Mouse (Mus musculus) thymus, adult 2 months (tissue): ENCODE data around the gene Calcrl. TPM values are rescaled to one million over a fixed set of nuclear protein-coding genes. Genes with fewer than 3 reads are reported as not detected.

ENCODE experiments used
- DNase-seq: peaks from one replicate; pipeline ENCODE4 v3.0.0; 2021
- H3K27ac ChIP-seq: fragments of 200-500 bp; 2 replicates; pipeline ENCODE4 v1.5.1; 2012; ENCODE audit warnings: low read length, control low read depth; ENCODE audit not compliant: control insufficient read depth, insufficient read depth
- H3K27me3 ChIP-seq: fragments of 200-500 bp; 2 replicates; pipeline ENCODE4 v1.6.1; 2012; ENCODE audit warnings: mild to moderate bottlenecking, low read length, moderate library complexity, mixed read lengths; ENCODE audit not compliant: control insufficient read depth, insufficient read depth
- H3K36me3 ChIP-seq: fragments of 200-500 bp; 2 replicates; pipeline ENCODE4 v1.6.1; 2012; ENCODE audit warnings: mild to moderate bottlenecking, low read length, moderate library complexity; ENCODE audit not compliant: control insufficient read depth, insufficient read depth
- H3K4me1 ChIP-seq: fragments of 200-500 bp; replicated peaks from 2 replicates; pipeline ENCODE4 v1.6.1; 2012; ENCODE audit warnings: low read length; ENCODE audit not compliant: control insufficient read depth, insufficient read depth
- H3K4me3 ChIP-seq: fragments of 200-500 bp; 2 replicates; pipeline ENCODE4 v1.5.1; 2012; ENCODE audit warnings: mild to moderate bottlenecking, low read length, control low read depth, moderate library complexity; ENCODE audit not compliant: control insufficient read depth, insufficient read depth
- CTCF ChIP-seq: fragments of 200-500 bp; IDR thresholded peaks from 2 replicates; pipeline ENCODE4 v1.5.1; 2012; ENCODE audit warnings: mild to moderate bottlenecking, control low read depth, low read length, moderate library complexity, borderline replicate concordance; ENCODE audit not compliant: control insufficient read depth, poor library complexity, insufficient read depth; ENCODE audit errors: extremely low read depth
- POLR2A ChIP-seq: fragments of 200-500 bp; IDR thresholded peaks from 2 replicates; pipeline ENCODE4 v1.6.1; 2012; ENCODE audit warnings: mild to moderate bottlenecking, low read length, control low read depth, moderate library complexity; ENCODE audit not compliant: control insufficient read depth, poor library complexity, insufficient read depth; ENCODE audit errors: extremely low read depth
- WGBS: fragments of 180-500 bp; shearing (Covaris S2); methylation state at CpG from one replicate; pipeline ENCODE4 v1.1.7; 2018; 5-methylcytosine and 5-hydroxymethylcytosine counted together
- polyA plus RNA-seq: library from polyadenylated mRNA; depleted of rRNA; stranded (reverse); fragments of >200 nt; gene quantifications from 2 replicates; pipeline ENCODE4 v1.2.3, GENCODE M21; 2012

Gene Calcrl
- polyA plus RNA-seq, 1 experiment: 8.7 TPM

- 65% methylated on average over 5 of the region's 5 CpGs for WGBS
- DNase-seq: no peak
- Histone ChIP-seq H3K36me3 (no peaks in the 10 kb centered on the region), H3K4me1 (no peaks in the 10 kb centered on the region), H3K27me3 (no peaks in the 10 kb centered on the region), H3K27ac (no peak overlapping the region), H3K4me3 (no peak overlapping the region)
- TF ChIP-seq POLR2A: no peak
- no peak for TF ChIP-seq CTCF
These were observed 16.7 kb upstream of the Calcrl start for GRCm38 (mm10) chr2:84441940-84442339.

- WGBS: 20% methylated on average over 11 of the region's 11 CpGs
- TF ChIP-seq POLR2A: no peak
- DNase-seq: peak; percentile 52
- H3K4me3 ChIP-seq: no peak overlapping the region
- no peaks in the 10 kb centered on the region for H3K36me3 ChIP-seq
- no peaks in the 10 kb centered on the region for H3K27me3 ChIP-seq
- H3K4me1 ChIP-seq: 0 out of 2 replicates have a peak, but pooled peaks cover 2% of the 10 kb centered on the region
- no peak overlapping the region for H3K27ac ChIP-seq
These were observed 4.5 kb upstream of the Calcrl start for GRCm38 (mm10) chr2:84429724-84430123.

GRCm38 (mm10) chr2:84428836-84429235 is 3.6 kb upstream of the Calcrl start:
- no peak overlapping the region for H3K27ac ChIP-seq
- 0 out of 2 replicates have a peak, but pooled peaks cover 2% of the 10 kb centered on the region for H3K4me1 ChIP-seq
- no peaks in the 10 kb centered on the region for H3K27me3 ChIP-seq
- TF ChIP-seq CTCF: no peak
- H3K4me3 ChIP-seq: no peak overlapping the region
- WGBS: 74% methylated on average over 3 of the region's 3 CpGs
- no peaks in the 10 kb centered on the region for H3K36me3 ChIP-seq
- DNase-seq: no peak

- no peaks in the 10 kb centered on the region for H3K36me3 ChIP-seq
- no peak for DNase-seq
- no peak overlapping the region for H3K27ac ChIP-seq
- H3K4me1 ChIP-seq: 0 out of 2 replicates have a peak, but pooled peaks cover 2% of the 10 kb centered on the region
- TF ChIP-seq POLR2A: no peak
- no peak for TF ChIP-seq CTCF
- WGBS: 6% methylated on average over 4 of the region's 4 CpGs
- no peaks in the 10 kb centered on the region for H3K27me3 ChIP-seq
- H3K4me3 ChIP-seq: no peak overlapping the region
These were observed 1.3 kb upstream of the Calcrl start for GRCm38 (mm10) chr2:84426531-84426930.

GRCm38 (mm10) chr2:84416501-84416900 is 8.7 kb downstream of the Calcrl start:
- H3K36me3 ChIP-seq: no peaks in the 10 kb centered on the region
- no peak overlapping the region for H3K4me3 ChIP-seq
- no peak overlapping the region for H3K27ac ChIP-seq
- H3K27me3 ChIP-seq: no peaks in the 10 kb centered on the region
- DNase-seq: no peak
- no peaks in the 10 kb centered on the region for H3K4me1 ChIP-seq
- WGBS: 98% methylated on average over 4 of the region's 4 CpGs
- TF ChIP-seq POLR2A (no peak), CTCF (no peak)

- DNase-seq: no peak
- no peak for TF ChIP-seq POLR2A
- H3K27ac ChIP-seq: no peak overlapping the region
These were observed 15.2 kb downstream of the Calcrl start for GRCm38 (mm10) chr2:84409796-84410592.

GRCm38 (mm10) chr2:84404834-84405233 is 20.4 kb downstream of the Calcrl start:
- Histone ChIP-seq H3K36me3 (no peaks in the 10 kb centered on the region), H3K27ac (no peak overlapping the region), H3K27me3 (no peaks in the 10 kb centered on the region), H3K4me3 (no peak overlapping the region), H3K4me1 (no peaks in the 10 kb centered on the region)
- over 99% methylated on average over 3 of the region's 3 CpGs for WGBS
- no peak for DNase-seq
- TF ChIP-seq POLR2A (no peak), CTCF (no peak)

More at GRCm38 (mm10) chr2:84409796-84410592, 15.2 kb downstream of the Calcrl start:
- Histone ChIP-seq H3K4me1 (no peaks in the 10 kb centered on the region), H3K4me3 (no peak overlapping the region), H3K36me3 (no peaks in the 10 kb centered on the region), H3K27me3 (no peaks in the 10 kb centered on the region)
